Mouse (Mus musculus): ENCODE data around the gene Dok7.

The Dok7 gene

GRCm38 (mm10) chr5:35054628-35055027 lies 1.9 kb upstream of the Dok7 start:
- intact Hi-C loops (cut with DNase I): loop anchor here (2.0 to 10.0 kb wide), 2 partner anchors 32 to 290 kb away; no protein-coding TSS in a partner anchor

GRCm38 (mm10) chr5:35055076-35055475 lies 1.5 kb upstream of the Dok7 start:
- intact Hi-C loops (cut with DNase I): loop anchor here (2.0 to 10.0 kb wide), 2 partner anchors 32 to 290 kb away; no protein-coding TSS in a partner anchor

- intact Hi-C loops (cut with DNase I): loop anchor here (10.0 kb wide), 1 partner anchor 287 kb away; no protein-coding TSS in a partner anchor
These were observed 1.0 kb downstream of the Dok7 start for GRCm38 (mm10) chr5:35057582-35057981.

- intact Hi-C loops (cut with DNase I): loop anchor here (10.0 kb wide), 1 partner anchor 287 kb away; no protein-coding TSS in a partner anchor
These were observed 1.6 kb downstream of the Dok7 start for GRCm38 (mm10) chr5:35058216-35058615.

- intact Hi-C loops (cut with DNase I): no loop called here
These were observed 3.5 kb downstream of the Dok7 start for GRCm38 (mm10) chr5:35060098-35060497.

- intact Hi-C loops (cut with DNase I): no loop called here
These were observed 13.3 kb downstream of the Dok7 start for GRCm38 (mm10) chr5:35069841-35070240.

- intact Hi-C loops (cut with DNase I): no loop called here
These were observed 13.7 kb downstream of the Dok7 start for GRCm38 (mm10) chr5:35070314-35070713.

GRCm38 (mm10) chr5:35070953-35071352 lies 14.4 kb downstream of the Dok7 start:
- intact Hi-C loops (cut with DNase I): no loop called here

- intact Hi-C loops (cut with DNase I): no loop called here
These were observed 15.3 kb downstream of the Dok7 start for GRCm38 (mm10) chr5:35071855-35072254.

- intact Hi-C loops (cut with DNase I): no loop called here
These were observed 16.7 kb downstream of the Dok7 start for GRCm38 (mm10) chr5:35073235-35073634.

GRCm38 (mm10) chr5:35073992-35074391 lies 17.4 kb downstream of the Dok7 start:
- intact Hi-C loops (cut with DNase I): no loop called here

- intact Hi-C loops (cut with DNase I): no loop called here
These were observed 19.8 kb downstream of the Dok7 start for GRCm38 (mm10) chr5:35076369-35076768.

- intact Hi-C loops (cut with DNase I): no loop called here
These were observed 22.5 kb downstream of the Dok7 start for GRCm38 (mm10) chr5:35079101-35079500.

- intact Hi-C loops (cut with DNase I): no loop called here
These were observed 28.3 kb downstream of the Dok7 start for GRCm38 (mm10) chr5:35084913-35085312.

- intact Hi-C loops (cut with DNase I): no loop called here
These were observed 32.4 kb downstream of the Dok7 start for GRCm38 (mm10) chr5:35088785-35089613.

- intact Hi-C loops (cut with DNase I): no loop called here
These were observed 33.0 kb downstream of the Dok7 start for GRCm38 (mm10) chr5:35089614-35089963.

- intact Hi-C loops (cut with DNase I): no loop called here
These were observed 35.1 kb downstream of the Dok7 start for GRCm38 (mm10) chr5:35091636-35092035.

- intact Hi-C loops (cut with DNase I): no loop called here
These were observed 46.5 kb downstream of the Dok7 start for GRCm38 (mm10) chr5:35103086-35103485.

- intact Hi-C loops (cut with DNase I): no loop called here
These were observed 47.0 kb downstream of the Dok7 start for GRCm38 (mm10) chr5:35103528-35103927.

- intact Hi-C loops (cut with DNase I): no loop called here
These were observed 47.8 kb downstream of the Dok7 start for GRCm38 (mm10) chr5:35104183-35104959.

- intact Hi-C loops (cut with DNase I): no loop called here
These were observed 48.7 kb downstream of the Dok7 start, which contains the start of gene Lrpap1 for GRCm38 (mm10) chr5:35104960-35105921. Gene Lrpap1 (minus strand): TSS chr5:35105766.
